Mouse (Mus musculus) megakaryocyte, embryonic 14.5 days (primary cell): ENCODE results near the gene Nrbf2.

Experiments
- FLI1 ChIP-seq: IDR thresholded peaks from 2 replicates; pipeline ENCODE4 v1.6.1; 2012; ENCODE audit warnings: low read length, inconsistent platforms, mixed read lengths
- GATA1 ChIP-seq: IDR thresholded peaks from 3 replicates; pipeline ENCODE4 v1.6.1; 2012; ENCODE audit warnings: mixed read lengths, low read length, inconsistent platforms, borderline replicate concordance

DNA sequence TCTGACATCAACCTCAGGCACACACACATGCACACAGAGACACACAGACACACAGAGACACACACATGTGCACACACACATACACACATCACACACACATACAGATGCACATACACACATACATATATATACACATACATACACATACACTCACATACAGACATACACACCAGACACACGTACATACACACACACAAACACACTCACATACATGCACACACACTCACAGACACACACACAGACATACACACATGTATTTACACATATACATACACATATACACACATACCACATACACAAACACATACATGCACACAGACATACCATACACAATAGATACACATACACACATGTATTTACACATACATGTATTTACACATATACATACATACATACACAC lies 38.9 kb upstream of the Nrbf2 start:
- no peak for TF ChIP-seq FLI1
- no peak for TF ChIP-seq GATA1
